Mouse (Mus musculus): ENCODE measurements around the gene Pla2g2d. TPM values are rescaled to one million over a fixed set of nuclear protein-coding genes. Genes with fewer than 3 reads are reported as not detected.

Pla2g2d gene
- total and polyA plus RNA-seq, 3 experiments: not detected

GRCm38 (mm10) chr4:138816166-138816565, 40.6 kb downstream of the Pla2g2d start:
- no peak for DNase-seq (ENCODE audit: low read depth, low spot score)
- no peak overlapping the region for H3K4me3 ChIP-seq (ENCODE audit: control insufficient read depth in 1 of 2, insufficient read depth in 1 of 2, low read depth in 2 of 2, low read length in 2 of 2)
- no peak overlapping the region for H3K9ac ChIP-seq (ENCODE audit: control insufficient read depth, low read depth, low read length, poor library complexity, severe bottlenecking)
- no peak for TF ChIP-seq NRF1 (IDR thresholded peaks at IDR 0.05; ENCODE audit: insufficient read depth, low read depth, low read length, poor library complexity, severe bottlenecking)
- TF ChIP-seq MAFK (IDR thresholded peaks at IDR 0.05; ENCODE audit: borderline replicate concordance, low read depth, low read length): no peak
- TF ChIP-seq KAT2A (conservative IDR thresholded peaks at IDR 0.05; ENCODE audit: low read depth, low read length): no peak
- TF ChIP-seq TCF12 (IDR thresholded peaks at IDR 0.05; ENCODE audit: low read depth, low read length): no peak
- TF ChIP-seq UBTF (IDR thresholded peaks at IDR 0.05; ENCODE audit: borderline replicate concordance, insufficient read depth, low read depth, low read length): no peak
- TF ChIP-seq MAZ (IDR thresholded peaks at IDR 0.05; ENCODE audit: low read depth, low read length): no peak
- TF ChIP-seq NELFE (IDR thresholded peaks at IDR 0.05; ENCODE audit: low read depth, low read length): no peak
- TF ChIP-seq TBP (IDR thresholded peaks at IDR 0.05; ENCODE audit: low read depth, low read length): no peak
- H3K27me3 ChIP-seq (ENCODE audit: control insufficient read depth in 1 of 2, insufficient read depth in 2 of 2, low read length in 2 of 2): no peaks in the 10 kb centered on the region
- no peaks in the 10 kb centered on the region for H3K36me3 ChIP-seq (ENCODE audit: control insufficient read depth in 1 of 2, insufficient read depth in 2 of 2, low read length in 2 of 2)
- no peaks in the 10 kb centered on the region for H3K79me2 ChIP-seq (ENCODE audit: control insufficient read depth, insufficient read depth, low read length, poor library complexity)
- H3K9me3 ChIP-seq (replicated peaks; ENCODE audit: insufficient read depth, low read length): no peaks in the 10 kb centered on the region
- H3K27ac ChIP-seq (ENCODE audit: control insufficient read depth, low read depth, low read length): no peak overlapping the region
- H3K4me1 ChIP-seq (ENCODE audit: control insufficient read depth in 1 of 2, insufficient read depth in 2 of 2, low read length in 2 of 2): no peaks in the 10 kb centered on the region

DNA sequence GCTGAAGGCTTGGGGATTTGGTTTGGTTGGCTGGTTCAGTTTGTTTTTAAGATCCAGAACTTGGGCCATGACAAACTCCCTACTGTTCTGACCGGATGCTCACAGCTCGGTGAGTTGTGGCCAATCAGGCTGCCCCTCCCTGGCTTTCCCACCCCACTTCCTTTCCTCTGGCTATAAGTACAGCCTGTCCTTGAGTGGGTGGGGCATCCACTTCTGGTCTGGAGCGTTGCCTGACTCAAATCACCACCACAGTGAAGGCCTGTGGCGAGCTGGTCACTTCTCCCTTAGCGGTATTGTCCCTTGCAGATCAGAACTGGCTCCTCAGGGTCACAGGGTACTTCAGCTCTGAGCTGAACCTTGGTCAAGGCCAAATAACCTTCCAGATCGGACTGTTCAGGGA, 42.2 kb downstream of the Pla2g2d start:
- H3K9ac ChIP-seq (ENCODE audit: control insufficient read depth, low read depth, low read length, poor library complexity, severe bottlenecking): no peak overlapping the region
- H3K4me3 ChIP-seq (ENCODE audit: control insufficient read depth in 1 of 2, insufficient read depth in 1 of 2, low read depth in 2 of 2, low read length in 2 of 2): no peak overlapping the region
- no peaks in the 10 kb centered on the region for H3K36me3 ChIP-seq (ENCODE audit: control insufficient read depth in 1 of 2, insufficient read depth in 2 of 2, low read length in 2 of 2)
- H3K27me3 ChIP-seq (ENCODE audit: control insufficient read depth in 1 of 2, insufficient read depth in 2 of 2, low read length in 2 of 2): no peaks in the 10 kb centered on the region
- no peak overlapping the region for H3K27ac ChIP-seq (ENCODE audit: control insufficient read depth, low read depth, low read length)
- no peaks in the 10 kb centered on the region for H3K79me2 ChIP-seq (ENCODE audit: control insufficient read depth, insufficient read depth, low read length, poor library complexity)
- H3K4me1 ChIP-seq (ENCODE audit: control insufficient read depth in 1 of 2, insufficient read depth in 2 of 2, low read length in 2 of 2): no peaks in the 10 kb centered on the region
- no peaks in the 10 kb centered on the region for H3K9me3 ChIP-seq (replicated peaks; ENCODE audit: insufficient read depth, low read length)
- TF ChIP-seq GATA1 (IDR thresholded peaks at IDR 0.05; ENCODE audit: low read depth, low read length) (no peak), MAZ (IDR thresholded peaks at IDR 0.05; ENCODE audit: low read depth, low read length) (no peak), UBTF (IDR thresholded peaks at IDR 0.05; ENCODE audit: borderline replicate concordance, insufficient read depth, low read depth, low read length) (no peak), RCOR1 (IDR thresholded peaks at IDR 0.05; ENCODE audit: low read depth, low read length) (no peak), CHD1 (IDR thresholded peaks at IDR 0.05; ENCODE audit: low read depth, low read length) (no peak)
- DNase-seq (ENCODE audit: low read depth, low spot score): no peak

GRCm38 (mm10) chr4:138819101-138819500, 43.6 kb downstream of the Pla2g2d start:
- Histone ChIP-seq H3K36me3 (ENCODE audit: control insufficient read depth in 1 of 2, insufficient read depth in 2 of 2, low read length in 2 of 2) (no peaks in the 10 kb centered on the region), H3K4me3 (ENCODE audit: control insufficient read depth in 1 of 2, insufficient read depth in 1 of 2, low read depth in 2 of 2, low read length in 2 of 2) (no peak overlapping the region), H3K4me1 (ENCODE audit: control insufficient read depth in 1 of 2, insufficient read depth in 2 of 2, low read length in 2 of 2) (no peaks in the 10 kb centered on the region), H3K79me2 (ENCODE audit: control insufficient read depth, insufficient read depth, low read length, poor library complexity) (no peaks in the 10 kb centered on the region), H3K27me3 (ENCODE audit: control insufficient read depth in 1 of 2, insufficient read depth in 2 of 2, low read length in 2 of 2) (no peaks in the 10 kb centered on the region), H3K9ac (ENCODE audit: control insufficient read depth, low read depth, low read length, poor library complexity, severe bottlenecking) (no peak overlapping the region), H3K9me3 (replicated peaks; ENCODE audit: insufficient read depth, low read length) (no peaks in the 10 kb centered on the region), H3K27ac (ENCODE audit: control insufficient read depth, low read depth, low read length) (no peak overlapping the region)
- TF ChIP-seq JUND (IDR thresholded peaks at IDR 0.05; ENCODE audit: low read depth, low read length): no peak
- no peak for TF ChIP-seq POLR2AphosphoS5 (IDR thresholded peaks at IDR 0.05; ENCODE audit: borderline replicate concordance, low read depth, low read length)
- no peak for TF ChIP-seq ZKSCAN1 (IDR thresholded peaks at IDR 0.05; ENCODE audit: low read depth, low read length)
- no peak for TF ChIP-seq MAX (IDR thresholded peaks at IDR 0.05; ENCODE audit: low read length)
- TF ChIP-seq NRF1 (IDR thresholded peaks at IDR 0.05; ENCODE audit: insufficient read depth, low read depth, low read length, poor library complexity, severe bottlenecking): no peak
- no peak for TF ChIP-seq TCF12 (IDR thresholded peaks at IDR 0.05; ENCODE audit: low read depth, low read length)
- no peak for TF ChIP-seq SIN3A (IDR thresholded peaks at IDR 0.05; ENCODE audit: low read length)
- no peak for TF ChIP-seq MEF2A (IDR thresholded peaks at IDR 0.05; ENCODE audit: extremely low read depth, insufficient replicate concordance, low read depth, low read length, poor library complexity, severe bottlenecking)
- no peak for TF ChIP-seq ZMIZ1 (IDR thresholded peaks at IDR 0.05; ENCODE audit: low read depth, low read length)
- no peak for DNase-seq (ENCODE audit: low read depth, low spot score)
